Mouse (Mus musculus) erythroblast, embryonic 14.5 days (primary cell): ENCODE data around the gene Gm38655. TPM values are rescaled to one million over a fixed set of nuclear protein-coding genes. Genes with fewer than 3 reads are reported as not detected.
"Not testable (repeated sequence)": the region's sequence is repeated elsewhere in the genome, so short reads cannot be mapped to it uniquely, and the experiment has no call there.

Experiments
- H3K27me3 ChIP-seq: 2 replicates; pipeline ENCODE4 v1.6.1; 2012; ENCODE audit warnings: inconsistent platforms; ENCODE audit not compliant: control insufficient read depth
- H3K36me3 ChIP-seq: 2 replicates; pipeline ENCODE4 v1.6.1; 2012; ENCODE audit warnings: mild to moderate bottlenecking, inconsistent platforms; ENCODE audit not compliant: control insufficient read depth
- H3K4me1 ChIP-seq: 2 replicates; pipeline ENCODE4 v1.6.1; 2012; ENCODE audit warnings: inconsistent platforms; ENCODE audit not compliant: control insufficient read depth
- H3K4me3 ChIP-seq: replicated peaks from 2 replicates; pipeline ENCODE3; 2012; ENCODE audit warnings: moderate library complexity, mild to moderate bottlenecking, inconsistent platforms
- H3K9me3 ChIP-seq: 2 replicates; pipeline ENCODE4 v1.6.1; 2012; ENCODE audit warnings: low read length, inconsistent platforms, mixed read lengths; ENCODE audit not compliant: control insufficient read depth
- GATA1 ChIP-seq: IDR thresholded peaks from 2 replicates; pipeline ENCODE4 v1.6.1; 2012; ENCODE audit warnings: low read length, inconsistent platforms, mixed read lengths
- TAL1 ChIP-seq: IDR thresholded peaks from 3 replicates; pipeline ENCODE4 v1.6.1; 2012; ENCODE audit warnings: low read length, inconsistent platforms, mixed read lengths
- polyA plus RNA-seq: library from polyadenylated mRNA; stranded (reverse); fragments of >175 nt; gene quantifications from 2 replicates; pipeline ENCODE4 v1.2.3, GENCODE M21; 2012

The Gm38655 gene
- polyA plus RNA-seq, 1 experiment, result not detected

GRCm38 (mm10) chr17:25138803-25139202 is 36.5 kb downstream of the Gm38655 start:
- no peaks in the 10 kb centered on the region for H3K27me3 ChIP-seq
- no peak for TF ChIP-seq TAL1
- TF ChIP-seq GATA1, result no peak
- H3K36me3 ChIP-seq, result peaks cover 60% of the 10 kb centered on the region
- H3K9me3 ChIP-seq, result no peaks in the 10 kb centered on the region
- no peak overlapping the region for H3K4me3 ChIP-seq
- H3K4me1 ChIP-seq, result peaks cover 34% of the 10 kb centered on the region

- Histone ChIP-seq H3K36me3 (peaks cover 39% of the 10 kb centered on the region), H3K27me3 (no peaks in the 10 kb centered on the region), H3K9me3 (no peaks in the 10 kb centered on the region), H3K4me1 (peaks cover 38% of the 10 kb centered on the region), H3K4me3 (no peak overlapping the region)
- TF ChIP-seq TAL1 (no peak), GATA1 (no peak)
Observed at GRCm38 (mm10) chr17:25135622-25136021, 39.6 kb downstream of the Gm38655 start.

- Histone ChIP-seq H3K9me3 (no peaks in the 10 kb centered on the region), H3K4me3 (peak within 1 kb of the TSS; percentile 91), H3K36me3 (peaks cover 23% of the 10 kb centered on the region), H3K4me1 (peaks cover 35% of the 10 kb centered on the region), H3K27me3 (no peaks in the 10 kb centered on the region)
- TF ChIP-seq GATA1 (no peak), TAL1 (no peak)
Observed at GRCm38 (mm10) chr17:25133275-25133698, 42.0 kb downstream of the Gm38655 start, which contains the start of gene Clcn7. Clcn7 (plus strand) TSS chr17:25133391.

- H3K9me3 ChIP-seq, result no peaks in the 10 kb centered on the region
- no peak for TF ChIP-seq GATA1
- TF ChIP-seq TAL1, result no peak
- no peaks in the 10 kb centered on the region for H3K36me3 ChIP-seq
- no peaks in the 10 kb centered on the region for H3K27me3 ChIP-seq
- H3K4me3 ChIP-seq, result no peak overlapping the region
- peaks cover 36% of the 10 kb centered on the region for H3K4me1 ChIP-seq
Observed at GRCm38 (mm10) chr17:25130060-25130459, 45.2 kb downstream of the Gm38655 start.

- TF ChIP-seq GATA1, result no peak
- no peak for TF ChIP-seq TAL1
- Histone ChIP-seq H3K4me1 (peaks cover 26% of the 10 kb centered on the region), H3K4me3 (no peak overlapping the region), H3K27me3 (peaks cover 5% of the 10 kb centered on the region), H3K9me3 (no peaks in the 10 kb centered on the region), H3K36me3 (no peaks in the 10 kb centered on the region)
Observed at GRCm38 (mm10) chr17:25127681-25128080, 47.6 kb downstream of the Gm38655 start.

GRCm38 (mm10) chr17:25127079-25127478 is 48.2 kb downstream of the Gm38655 start:
- Histone ChIP-seq H3K9me3 (no peaks in the 10 kb centered on the region), H3K27me3 (peaks cover 10% of the 10 kb centered on the region), H3K4me3 (peak overlapping the region; percentile 19), H3K36me3 (no peaks in the 10 kb centered on the region), H3K4me1 (peaks cover 26% of the 10 kb centered on the region)
- peak; percentile 49 for TF ChIP-seq TAL1
- 0 out of 2 replicates have a peak, but pooled peaks have one; percentile 30 for TF ChIP-seq GATA1

- H3K4me1 ChIP-seq, result peaks cover 26% of the 10 kb centered on the region
- not testable (repeated sequence) for H3K9me3 ChIP-seq, H3K4me3 ChIP-seq, H3K36me3 ChIP-seq
- H3K27me3 ChIP-seq, result peaks cover 15% of the 10 kb centered on the region
Observed at GRCm38 (mm10) chr17:25125442-25126060, 49.7 kb downstream of the Gm38655 start.

- no peaks in the 10 kb centered on the region for H3K36me3 ChIP-seq
Observed at GRCm38 (mm10) chr17:25123979-25124378, 51.3 kb downstream of the Gm38655 start.

More at GRCm38 (mm10) chr17:25123979-25124378, 51.3 kb downstream of the Gm38655 start:
- Histone ChIP-seq H3K27me3 (peaks cover 15% of the 10 kb centered on the region), H3K4me1 (peaks cover 32% of the 10 kb centered on the region), H3K9me3 (no peaks in the 10 kb centered on the region), H3K4me3 (no peak overlapping the region)
- TF ChIP-seq GATA1, result no peak
- TF ChIP-seq TAL1, result no peak

Other genes with a start within 250 kb of the Gm38655 start
- gene Mapk8ip3, start 238.5 kb downstream of the Gm38655 start, polyA plus RNA-seq, result 5.7 and 7.2 TPM in 2 replicates
- gene Jpt2, start 214.8 kb downstream of the Gm38655 start, polyA plus RNA-seq, result 0.83 and 1.0 TPM in 2 replicates
- 1.1 and 1.5 TPM in 2 replicates for gene Cramp1l, start 159.7 kb downstream of the Gm38655 start, polyA plus RNA-seq
- 0.97 and 1.0 TPM in 2 replicates for gene Ift140, start 159.4 kb downstream of the Gm38655 start, polyA plus RNA-seq
- not detected in 2 replicates for gene Tmem204, start 91.9 kb downstream of the Gm38655 start, polyA plus RNA-seq
- 2.0 and 3.1 TPM in 2 replicates for gene Telo2, start 59.5 kb downstream of the Gm38655 start, polyA plus RNA-seq
- gene Ptx4, start 54.7 kb downstream of the Gm38655 start, polyA plus RNA-seq, result not detected in 2 replicates
- gene Clcn7, start 42.1 kb downstream of the Gm38655 start, polyA plus RNA-seq, result 2.0 and 2.1 TPM in 2 replicates
- not detected in 2 replicates for gene Ccdc154, start 13.0 kb downstream of the Gm38655 start, polyA plus RNA-seq
- gene BC003965, start 9.1 kb upstream of the Gm38655 start, polyA plus RNA-seq, result 2.0 and 2.1 TPM in 2 replicates
- gene Unkl, start 12.9 kb upstream of the Gm38655 start, polyA plus RNA-seq, result 5.5 and 5.8 TPM in 2 replicates
- gene Gnptg, start 64.7 kb upstream of the Gm38655 start, polyA plus RNA-seq, result 1.3 and 2.1 TPM in 2 replicates
- 1.5 and 2.2 TPM in 2 replicates for gene Tsr3, start 64.7 kb upstream of the Gm38655 start, polyA plus RNA-seq
- not detected in 2 replicates for gene Baiap3, start 80.9 kb upstream of the Gm38655 start, polyA plus RNA-seq
- 19.3 and 26.5 TPM in 2 replicates for gene Ube2i, start 99.2 kb upstream of the Gm38655 start, polyA plus RNA-seq
- 0.28 and 0.74 TPM in 2 replicates for gene Prss34, start 122.9 kb upstream of the Gm38655 start, polyA plus RNA-seq
- 0.08 TPM in 1 of 2 replicates, not detected in the other for gene Prss28, start 133.2 kb upstream of the Gm38655 start, polyA plus RNA-seq
- not detected in 2 replicates for gene Prss29, start 143.2 kb upstream of the Gm38655 start, polyA plus RNA-seq
- gene Tpsab1, start 170.1 kb upstream of the Gm38655 start, polyA plus RNA-seq, result 0.04 TPM in 1 of 2 replicates, not detected in the other
- gene Tpsb2, start 190.8 kb upstream of the Gm38655 start, polyA plus RNA-seq, result 0.21 and 0.22 TPM in 2 replicates
- not detected in 2 replicates for gene Tpsg1, start 193.8 kb upstream of the Gm38655 start, polyA plus RNA-seq